Mouse (Mus musculus): ENCODE data around the gene Ppm1l. TPM values are rescaled to one million over a fixed set of nuclear protein-coding genes. Genes with fewer than 3 reads are reported as not detected.

Ppm1l gene
- total and polyA plus RNA-seq, 3 experiments, result not detected

DNA sequence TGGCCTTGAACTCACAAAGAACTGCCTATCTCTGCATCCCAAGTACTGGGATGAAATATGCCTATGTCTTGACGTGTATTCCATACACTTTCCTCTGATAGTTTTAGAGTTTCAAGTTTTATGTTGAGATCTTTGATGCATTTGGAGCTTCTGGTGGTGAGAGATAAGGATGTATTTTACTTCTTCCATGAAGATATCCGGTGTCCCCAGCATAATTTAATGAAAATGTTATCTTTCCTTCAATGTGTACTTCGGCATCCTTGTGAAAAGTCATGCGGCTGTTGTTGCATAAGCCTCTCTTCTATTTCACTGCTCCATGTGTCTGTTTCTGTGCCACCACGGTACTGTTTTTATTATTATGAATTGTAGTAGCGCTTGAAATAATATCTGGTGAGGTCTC, 38.0 kb upstream of the Ppm1l start:
- Histone ChIP-seq H3K27ac (ENCODE audit: control insufficient read depth, low read depth, low read length) (no peak overlapping the region), H3K9ac (ENCODE audit: control insufficient read depth, low read depth, low read length, poor library complexity, severe bottlenecking) (no peak overlapping the region), H3K36me3 (ENCODE audit: control insufficient read depth in 1 of 2, insufficient read depth in 2 of 2, low read length in 2 of 2) (no peaks in the 10 kb centered on the region), H3K9me3 (replicated peaks; ENCODE audit: insufficient read depth, low read length) (no peaks in the 10 kb centered on the region), H3K4me1 (ENCODE audit: control insufficient read depth in 1 of 2, insufficient read depth in 2 of 2, low read length in 2 of 2) (no peaks in the 10 kb centered on the region), H3K27me3 (ENCODE audit: control insufficient read depth in 1 of 2, insufficient read depth in 2 of 2, low read length in 2 of 2) (no peaks in the 10 kb centered on the region), H3K4me3 (ENCODE audit: control insufficient read depth in 1 of 2, insufficient read depth in 1 of 2, low read depth in 2 of 2, low read length in 2 of 2) (no peak overlapping the region), H3K79me2 (ENCODE audit: control insufficient read depth, insufficient read depth, low read length, poor library complexity) (no peaks in the 10 kb centered on the region)
- no peak for DNase-seq (ENCODE audit: low read depth, low spot score)
- TF ChIP-seq HCFC1 (IDR thresholded peaks at IDR 0.05; ENCODE audit: low read depth, low read length) (no peak), TAL1 (IDR thresholded peaks at IDR 0.05; ENCODE audit: low read length) (no peak), CTCF (IDR thresholded peaks at IDR 0.05 in 2 of 3, conservative IDR thresholded peaks at IDR 0.05 in 1 of 3; ENCODE audit: control insufficient read depth in 1 of 3, insufficient read depth in 1 of 3, low read depth in 2 of 3, low read length in 3 of 3, poor library complexity in 1 of 3, severe bottlenecking in 1 of 3) (no peak), ETS1 (IDR thresholded peaks at IDR 0.05; ENCODE audit: low read depth, low read length) (no peak), ELF1 (IDR thresholded peaks at IDR 0.05; ENCODE audit: low read depth, low read length) (no peak), KAT2A (conservative IDR thresholded peaks at IDR 0.05; ENCODE audit: low read depth, low read length) (no peak), JUND (IDR thresholded peaks at IDR 0.05; ENCODE audit: low read depth, low read length) (no peak), MAX (IDR thresholded peaks at IDR 0.05; ENCODE audit: low read length) (no peak), ZMIZ1 (IDR thresholded peaks at IDR 0.05; ENCODE audit: low read depth, low read length) (no peak), TBP (IDR thresholded peaks at IDR 0.05; ENCODE audit: low read depth, low read length) (no peak), UBTF (IDR thresholded peaks at IDR 0.05; ENCODE audit: borderline replicate concordance, insufficient read depth, low read depth, low read length) (no peak), SMC3 (IDR thresholded peaks at IDR 0.05; ENCODE audit: low read depth, low read length) (no peak), RCOR1 (IDR thresholded peaks at IDR 0.05; ENCODE audit: low read depth, low read length) (no peak)

DNA sequence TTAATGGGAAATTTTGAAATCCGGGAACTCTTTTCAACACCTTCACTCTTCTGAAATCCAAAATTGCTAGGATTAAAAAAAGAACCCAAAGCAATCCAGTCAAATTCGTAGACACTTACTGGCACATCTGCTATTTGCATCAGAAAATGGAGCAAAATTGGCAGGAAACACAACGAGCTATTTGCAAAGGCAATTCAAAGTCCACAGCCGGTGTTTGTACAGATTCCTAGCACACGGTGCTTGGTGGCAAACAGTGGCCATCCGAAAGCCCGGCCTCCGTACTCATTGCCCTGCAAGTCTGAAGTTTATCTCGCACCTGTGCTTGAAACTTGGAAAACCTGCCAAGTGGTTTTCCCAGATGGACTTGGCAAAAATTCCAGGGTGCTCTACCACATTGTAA, 34.3 kb upstream of the Ppm1l start:
- H3K36me3 ChIP-seq (ENCODE audit: control insufficient read depth in 1 of 2, insufficient read depth in 2 of 2, low read length in 2 of 2), result no peaks in the 10 kb centered on the region
- H3K79me2 ChIP-seq (ENCODE audit: control insufficient read depth, insufficient read depth, low read length, poor library complexity), result no peaks in the 10 kb centered on the region
- no peak for DNase-seq (ENCODE audit: low read depth, low spot score)
- H3K27me3 ChIP-seq (ENCODE audit: control insufficient read depth in 1 of 2, insufficient read depth in 2 of 2, low read length in 2 of 2), result no peaks in the 10 kb centered on the region
- H3K4me3 ChIP-seq (ENCODE audit: control insufficient read depth in 1 of 2, insufficient read depth in 1 of 2, low read depth in 2 of 2, low read length in 2 of 2), result no peak overlapping the region
- H3K4me1 ChIP-seq (ENCODE audit: control insufficient read depth in 1 of 2, insufficient read depth in 2 of 2, low read length in 2 of 2), result no peaks in the 10 kb centered on the region
- TF ChIP-seq CTCF (IDR thresholded peaks at IDR 0.05 in 2 of 3, conservative IDR thresholded peaks at IDR 0.05 in 1 of 3; ENCODE audit: control insufficient read depth in 1 of 3, insufficient read depth in 1 of 3, low read depth in 2 of 3, low read length in 3 of 3, poor library complexity in 1 of 3, severe bottlenecking in 1 of 3), result no peak
- TF ChIP-seq SMC3 (IDR thresholded peaks at IDR 0.05; ENCODE audit: low read depth, low read length), result no peak
- no peak for TF ChIP-seq POLR2A (IDR thresholded peaks at IDR 0.05; ENCODE audit: control insufficient read depth in 1 of 2, insufficient read depth in 1 of 2, low read depth in 1 of 2, low read length in 2 of 2, poor library complexity in 1 of 2)
- no peak for TF ChIP-seq CHD1 (IDR thresholded peaks at IDR 0.05; ENCODE audit: low read depth, low read length)
- no peak for TF ChIP-seq HCFC1 (IDR thresholded peaks at IDR 0.05; ENCODE audit: low read depth, low read length)
- no peak overlapping the region for H3K27ac ChIP-seq (ENCODE audit: control insufficient read depth, low read depth, low read length)
- no peaks in the 10 kb centered on the region for H3K9me3 ChIP-seq (replicated peaks; ENCODE audit: insufficient read depth, low read length)
- no peak overlapping the region for H3K9ac ChIP-seq (ENCODE audit: control insufficient read depth, low read depth, low read length, poor library complexity, severe bottlenecking)
